Mouse (Mus musculus) CD4-positive naive resting alpha-beta T cell, adult 57 days (primary cell): ENCODE results near the gene Ccdc47. TPM values are rescaled to one million over a fixed set of nuclear protein-coding genes. Genes with fewer than 3 reads are reported as not detected.

Source experiments
- total RNA-seq: library from RNA; stranded (reverse); gene quantifications from one replicate; pipeline ENCODE4 v1.2.4, GENCODE M21; 2023

Gene Ccdc47
- total RNA-seq = 38.1 TPM

DNA sequence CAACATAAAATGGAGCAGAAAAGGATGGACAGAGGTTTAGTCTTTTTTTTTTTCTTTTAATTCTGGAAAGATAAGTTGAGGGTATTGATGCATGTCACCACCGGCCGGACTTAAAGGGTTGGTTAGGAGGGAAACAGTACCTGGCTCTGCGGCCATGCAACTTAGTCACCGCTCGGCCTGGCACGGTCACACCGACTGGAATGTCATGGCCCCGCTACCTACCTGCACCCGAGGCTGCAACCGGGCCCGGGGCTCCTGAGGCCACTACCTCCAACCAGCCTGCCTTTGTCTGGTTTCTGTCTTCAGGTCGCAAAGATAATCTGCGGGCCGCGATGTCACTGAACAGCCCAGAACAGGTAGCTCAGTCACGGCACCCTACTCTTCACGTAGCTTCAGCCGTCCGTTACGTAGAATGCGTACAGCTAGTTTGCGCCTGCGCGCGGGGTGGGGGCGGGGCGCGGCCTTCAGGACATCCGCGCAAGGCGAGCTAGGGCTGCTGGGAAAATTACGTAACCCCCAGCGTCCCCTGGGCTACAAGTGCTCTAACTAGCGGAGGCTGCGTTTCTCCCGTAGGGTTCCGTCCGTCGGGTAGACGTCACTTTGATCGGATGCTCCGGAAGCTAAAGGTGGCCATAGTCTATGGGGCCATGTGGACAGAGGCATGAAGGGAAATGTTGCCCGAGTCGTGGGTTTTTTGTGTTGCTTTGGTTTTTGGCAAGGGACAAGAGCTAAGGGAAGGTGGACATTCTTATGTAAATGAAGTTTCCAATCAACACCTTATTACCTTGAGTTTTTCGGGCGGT lies at the start of gene Ccdc47:
Ccdc47 (minus strand) TSS at position 418 of the 803 bp plus-strand sequence.

DNA sequence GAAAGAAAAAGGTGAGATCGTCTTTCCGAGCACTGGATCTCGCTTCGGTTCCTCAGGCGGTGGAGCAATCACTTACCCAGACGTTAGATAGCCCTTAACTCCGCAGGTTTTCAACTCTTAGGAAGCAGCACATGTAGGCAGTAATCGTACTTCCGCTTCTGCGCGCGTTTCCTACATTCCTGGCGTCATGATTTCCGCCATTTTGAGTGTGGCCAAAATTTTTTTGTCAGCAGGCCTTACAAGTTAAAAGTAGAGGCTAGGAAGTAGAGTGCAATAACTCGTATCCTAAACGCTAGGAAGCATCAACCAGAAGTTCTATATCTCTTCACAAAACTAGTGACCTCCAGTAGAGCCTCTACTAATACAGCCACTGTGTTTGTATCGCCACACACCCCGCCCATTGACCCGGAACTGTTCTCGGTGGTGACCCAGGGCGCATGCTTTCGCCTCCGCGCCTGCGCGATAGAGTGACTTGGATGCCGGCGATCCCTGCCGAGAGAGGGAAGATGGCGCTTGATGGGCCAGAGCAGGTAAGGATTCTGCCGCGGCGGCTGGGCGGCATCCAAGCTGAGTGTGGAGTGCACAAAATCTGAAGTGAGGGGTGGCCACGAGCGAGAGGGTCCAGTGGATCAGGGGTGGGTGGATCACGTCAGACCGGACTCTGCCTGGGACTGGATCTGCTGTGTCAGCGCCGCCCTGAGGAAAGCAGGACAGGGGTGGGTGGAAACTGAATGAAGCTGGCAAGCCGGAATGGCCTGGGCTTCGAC lies 39.7 kb upstream of the Ccdc47 start, which contains the start of the genes Ftsj3 and Psmc5:
Ftsj3 (minus strand) TSS at position 395 of the 767 bp plus-strand sequence.
Psmc5 (plus strand) TSS at position 470 of the 767 bp plus-strand sequence.

GRCm38 (mm10) chr11:106216730-106217490 lies 766 bp upstream of the Ccdc47 start, which contains the start of gene Ddx42:
Ddx42 (plus strand) TSS chr11:106216926.

GRCm38 (mm10) chr11:106202123-106202465 lies 14.1 kb downstream of the Ccdc47 start, which contains the start of gene Strada:
Strada (minus strand) TSS chr11:106202168.

DNA sequence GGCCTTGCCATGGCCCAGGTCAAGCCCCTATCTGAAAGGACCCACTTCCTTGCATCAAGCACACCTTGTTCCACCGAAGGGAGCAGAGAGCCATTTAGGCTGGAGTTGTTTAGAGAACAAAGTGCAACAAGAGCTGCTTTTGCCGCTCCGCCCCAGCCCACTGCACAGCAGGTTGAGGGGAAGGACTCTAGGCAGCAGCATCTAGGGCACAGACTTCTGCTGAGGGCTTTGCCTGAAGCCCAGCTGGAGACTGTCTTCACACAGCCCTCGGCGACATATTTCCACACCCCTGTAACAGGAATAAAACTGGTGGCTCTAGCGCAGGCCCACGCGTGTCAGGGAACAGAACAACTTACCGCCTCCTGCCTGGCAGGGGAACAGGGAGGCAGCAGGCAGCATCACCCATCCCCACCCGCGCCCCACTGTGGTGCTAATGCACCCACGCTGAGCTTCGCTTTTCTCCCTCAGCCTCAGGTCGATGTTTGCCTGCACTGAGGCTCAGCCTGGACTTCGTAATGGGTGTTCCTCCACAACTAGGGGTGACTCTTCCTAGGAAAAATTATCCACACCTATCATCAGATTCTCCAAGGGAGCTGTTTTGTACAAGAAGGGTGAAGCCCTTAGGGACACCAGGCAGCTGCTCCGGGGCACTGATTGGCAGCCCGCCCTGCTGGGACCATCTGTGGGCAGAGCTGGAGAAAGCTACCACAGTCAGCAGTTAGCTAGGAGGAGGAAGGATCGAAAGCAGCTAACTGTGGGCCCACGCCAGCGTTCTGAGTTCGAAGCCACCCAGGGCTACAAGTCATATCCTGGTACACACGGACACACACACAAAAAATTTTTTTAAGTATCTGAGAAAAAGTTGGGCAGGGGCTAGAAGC lies 55.1 kb downstream of the Ccdc47 start, which contains the start of the genes Gm10840 and Limd2:
Gm10840 (plus strand) TSS at position 10 of the 881 bp plus-strand sequence.
Limd2 (minus strand) TSS at position 20 of the 881 bp plus-strand sequence.

Other genes with a start within 250 kb of the Ccdc47 start
- gene Ace, start 248.4 kb downstream of the Ccdc47 start, total RNA-seq = 0.80 TPM
- gene Ace3, start 221.7 kb downstream of the Ccdc47 start, total RNA-seq = not detected
- 0.65 TPM for gene Kcnh6, start 208.2 kb downstream of the Ccdc47 start, total RNA-seq
- gene Dcaf7, start 179.5 kb downstream of the Ccdc47 start, total RNA-seq = 64.9 TPM
- gene Taco1, start 150.3 kb downstream of the Ccdc47 start, total RNA-seq = 8.3 TPM
- 174 TPM for gene Map3k3, start 131.7 kb downstream of the Ccdc47 start, total RNA-seq
- gene Gm10840, start 55.5 kb downstream of the Ccdc47 start, total RNA-seq = 12.1 TPM
- gene Limd2, start 55.5 kb downstream of the Ccdc47 start, total RNA-seq = 840 TPM
- gene Strada, start 14.2 kb downstream of the Ccdc47 start, total RNA-seq = 27.2 TPM
- 80.4 TPM for gene Ddx42, start 582 bp upstream of the Ccdc47 start, total RNA-seq
- 69.6 TPM for gene Ftsj3, start 39.7 kb upstream of the Ccdc47 start, total RNA-seq
- 46.4 TPM for gene Psmc5, start 39.8 kb upstream of the Ccdc47 start, total RNA-seq
- gene Smarcd2, start 56.6 kb upstream of the Ccdc47 start, total RNA-seq = 108 TPM
- not detected for gene Tcam1, start 60.3 kb upstream of the Ccdc47 start, total RNA-seq
- 0.95 TPM for gene Gh, start 85.5 kb upstream of the Ccdc47 start, total RNA-seq
- gene Cd79b, start 98.4 kb upstream of the Ccdc47 start, total RNA-seq = 49.8 TPM
- gene Scn4a, start 136.9 kb upstream of the Ccdc47 start, total RNA-seq = 1.2 TPM
- not detected for gene Prr29, start 149.1 kb upstream of the Ccdc47 start, total RNA-seq
- gene Icam2, start 171.7 kb upstream of the Ccdc47 start, total RNA-seq = 68.0 TPM